Mouse (Mus musculus) neural tube, embryonic 12.5 days (tissue): ENCODE measurements around the gene Stxbp1. TPM values are rescaled to one million over a fixed set of nuclear protein-coding genes. Genes with fewer than 3 reads are reported as not detected.

Experiments
- ATAC-seq: fragments of 200-750 bp; cut with Nextera tagmentation; 2 replicates; pipeline ENCODE4 v1.8.0; 2017; ENCODE audit warnings: low read depth, mild to moderate bottlenecking, moderate TSS enrichment, moderate library complexity; ENCODE audit not compliant: low FRiP score
- H3K27ac ChIP-seq: fragments of 300-500 bp; sonication (generic); 2 replicates; pipeline ENCODE4 v1.5.1; 2016
- H3K27me3 ChIP-seq: fragments of 300-500 bp; sonication (generic); replicated peaks from 2 replicates; pipeline ENCODE4 v1.6.1; 2016; ENCODE audit warnings: mild to moderate bottlenecking
- H3K36me3 ChIP-seq: fragments of 300-500 bp; sonication (generic); 2 replicates; pipeline ENCODE4 v1.6.1; 2016; ENCODE audit warnings: mild to moderate bottlenecking
- H3K4me1 ChIP-seq: fragments of 300-500 bp; sonication (generic); 2 replicates; pipeline ENCODE4 v1.6.1; 2016
- H3K4me2 ChIP-seq: fragments of 300-500 bp; sonication (generic); replicated peaks from 2 replicates; pipeline ENCODE4 v1.6.1; 2016; ENCODE audit warnings: mild to moderate bottlenecking
- H3K4me3 ChIP-seq: fragments of 300-500 bp; sonication (generic); 2 replicates; pipeline ENCODE4 v1.5.1; 2016
- H3K9ac ChIP-seq: fragments of 300-500 bp; sonication (generic); 2 replicates; pipeline ENCODE4 v1.6.1; 2016; ENCODE audit warnings: mild to moderate bottlenecking
- H3K9me3 ChIP-seq: fragments of 300-500 bp; sonication (generic); 2 replicates; pipeline ENCODE4 v1.6.1; 2016; ENCODE audit warnings: mild to moderate bottlenecking
- WGBS: fragments of 180-500 bp; shearing (Covaris S2); methylation state at CpG from one replicate; pipeline ENCODE4 v1.1.7; 2016; 5-methylcytosine and 5-hydroxymethylcytosine counted together
- polyA plus RNA-seq: library from polyadenylated mRNA; unstranded; fragments of >200 nt; fragmentation: Nextera tagmentation; extraction: Ambion mirVana; gene quantifications from 2 replicates; pipeline ENCODE4 v1.2.1, GENCODE M21; 2016

Stxbp1 gene
- polyA plus RNA-seq, 1 experiment from 2014 or later = 130 TPM

- Histone ChIP-seq H3K27ac (no peak overlapping the region), H3K9me3 (no peaks in the 10 kb centered on the region), H3K4me1 (peaks cover 26% of the 10 kb centered on the region), H3K4me3 (no peak overlapping the region), H3K9ac (no peak overlapping the region), H3K36me3 (peaks cover 3% of the 10 kb centered on the region; the same call in 1 of the 2 replicates), H3K4me2 (no peak overlapping the region), H3K27me3 (0 out of 2 replicates have a peak, but pooled peaks cover 3% of the 10 kb centered on the region)
- no peak for ATAC-seq
- 76% methylated on average over 4 of the region's 4 CpGs for WGBS
Measured at GRCm38 (mm10) chr2:32739311-32739710, 107.7 kb downstream of the Stxbp1 start.

Other genes starting within 250 kb of the Stxbp1 start
- gene St6galnac6, start 247.5 kb downstream of the Stxbp1 start, polyA plus RNA-seq = 10.1 and 11.5 TPM in 2 replicates
- gene Ak1, start 225.5 kb downstream of the Stxbp1 start, polyA plus RNA-seq = 46.6 and 50.4 TPM in 2 replicates
- gene Eng, start 200.7 kb downstream of the Stxbp1 start, polyA plus RNA-seq = 28.8 and 33.0 TPM in 2 replicates
- gene Fpgs, start 143.1 kb downstream of the Stxbp1 start, polyA plus RNA-seq = 16.4 and 17.3 TPM in 2 replicates
- gene Cdk9, start 134.2 kb downstream of the Stxbp1 start, polyA plus RNA-seq = 97.8 and 103 TPM in 2 replicates
- gene Sh2d3c, start 126.2 kb downstream of the Stxbp1 start, polyA plus RNA-seq = 41.8 and 45.1 TPM in 2 replicates
- 2.1 and 3.1 TPM in 2 replicates for gene 6330409D20Rik, start 106.2 kb downstream of the Stxbp1 start, polyA plus RNA-seq
- 55.5 and 56.1 TPM in 2 replicates for gene Tor2a, start 90.0 kb downstream of the Stxbp1 start, polyA plus RNA-seq
- 0.32 and 1.2 TPM in 2 replicates for gene Ttc16, start 71.6 kb downstream of the Stxbp1 start, polyA plus RNA-seq
- gene Ptrh1, start 71.5 kb downstream of the Stxbp1 start, polyA plus RNA-seq = 4.3 and 5.5 TPM in 2 replicates
- gene Cfap157, start 62.8 kb downstream of the Stxbp1 start, polyA plus RNA-seq = 0.82 and 1.6 TPM in 2 replicates
- 39.6 and 40.3 TPM in 2 replicates for gene Fam129b, start 28.9 kb upstream of the Stxbp1 start, polyA plus RNA-seq
- gene Rpl12, start 114.3 kb upstream of the Stxbp1 start, polyA plus RNA-seq = 108 and 122 TPM in 2 replicates
- gene Lrsam1, start 114.4 kb upstream of the Stxbp1 start, polyA plus RNA-seq = 17.8 and 22.3 TPM in 2 replicates
- gene Slc2a8, start 134.8 kb upstream of the Stxbp1 start, polyA plus RNA-seq = 25.0 and 26.3 TPM in 2 replicates